Mouse (Mus musculus) ovary, adult 18-20 months (tissue): ENCODE data around the gene 2310011J03Rik.

Source experiments
- DNase-seq: peaks from one replicate; pipeline ENCODE4 v3.0.0; 2022; ENCODE audit warnings: low spot score, mixed read lengths

Gene 2310011J03Rik

GRCm38 (mm10) chr10:80292251-80293146, 27.8 kb downstream of the 2310011J03Rik start, which contains the start of gene Rps15:
Gene Rps15 (plus strand): TSS chr10:80292453.
- DNase-seq, result peak; percentile 90

- DNase-seq, result no peak
These were observed 31.7 kb downstream of the 2310011J03Rik start for GRCm38 (mm10) chr10:80288657-80289056.

GRCm38 (mm10) chr10:80288097-80288496, 32.2 kb downstream of the 2310011J03Rik start:
- no peak for DNase-seq

GRCm38 (mm10) chr10:80285222-80286070, 34.9 kb downstream of the 2310011J03Rik start:
- no peak for DNase-seq

- no peak for DNase-seq
These were observed 37.6 kb downstream of the 2310011J03Rik start for GRCm38 (mm10) chr10:80282481-80283441.

GRCm38 (mm10) chr10:80281921-80282371, 38.4 kb downstream of the 2310011J03Rik start:
- DNase-seq, result no peak

- no peak for DNase-seq
These were observed 39.0 kb downstream of the 2310011J03Rik start for GRCm38 (mm10) chr10:80281304-80281703.

GRCm38 (mm10) chr10:80279273-80279672, 41.1 kb downstream of the 2310011J03Rik start:
- DNase-seq, result no peak

GRCm38 (mm10) chr10:80278390-80278789, 41.9 kb downstream of the 2310011J03Rik start:
- no peak for DNase-seq

- DNase-seq, result no peak
These were observed 44.1 kb downstream of the 2310011J03Rik start for GRCm38 (mm10) chr10:80276238-80276637.

GRCm38 (mm10) chr10:80273847-80274246, 46.5 kb downstream of the 2310011J03Rik start:
- no peak for DNase-seq

GRCm38 (mm10) chr10:80271870-80272585, 48.3 kb downstream of the 2310011J03Rik start:
- DNase-seq, result no peak

GRCm38 (mm10) chr10:80271186-80271843, 49.0 kb downstream of the 2310011J03Rik start:
- no peak for DNase-seq

- no peak for DNase-seq
These were observed 49.6 kb downstream of the 2310011J03Rik start for GRCm38 (mm10) chr10:80270734-80271181.

- no peak for DNase-seq
These were observed 50.2 kb downstream of the 2310011J03Rik start for GRCm38 (mm10) chr10:80270099-80270498.
